Mouse (Mus musculus) intestine, postnatal 0 days (tissue): Measurements from ENCODE around the gene H2-Ke6. TPM values are rescaled to one million over a fixed set of nuclear protein-coding genes. Genes with fewer than 3 reads are reported as not detected.

ENCODE experiments used
- ATAC-seq: fragments of 200-750 bp; cut with Nextera tagmentation; 2 replicates; pipeline ENCODE4 v1.8.0; 2017; ENCODE audit warnings: mild to moderate bottlenecking, moderate TSS enrichment, moderate library complexity
- H3K27ac ChIP-seq: fragments of 300-500 bp; sonication (generic); 2 replicates; pipeline ENCODE4 v1.5.1; 2014; ENCODE audit warnings: mild to moderate bottlenecking, low read depth, low read length, moderate library complexity
- H3K27me3 ChIP-seq: fragments of 300-500 bp; sonication (generic); replicated peaks from 2 replicates; pipeline ENCODE4 v1.6.1; 2014; ENCODE audit warnings: low read length, mixed read lengths; ENCODE audit not compliant: control insufficient read depth, insufficient read depth
- H3K36me3 ChIP-seq: fragments of 300-500 bp; sonication (generic); 2 replicates; pipeline ENCODE4 v1.6.1; 2014; ENCODE audit warnings: mild to moderate bottlenecking, moderate library complexity; ENCODE audit not compliant: control insufficient read depth, insufficient read depth
- H3K4me1 ChIP-seq: fragments of 300-500 bp; sonication (generic); replicated peaks from 2 replicates; pipeline ENCODE4 v1.6.1; 2014; ENCODE audit warnings: antibody characterized with exemption, low read length, mixed read lengths; ENCODE audit not compliant: control insufficient read depth, insufficient read depth
- H3K4me2 ChIP-seq: fragments of 300-500 bp; sonication (generic); replicated peaks from 2 replicates; pipeline ENCODE4 v1.6.1; 2014; ENCODE audit warnings: low read depth, mild to moderate bottlenecking, moderate library complexity
- H3K4me3 ChIP-seq: fragments of 300-500 bp; sonication (generic); 2 replicates; pipeline ENCODE4 v1.5.1; 2014; ENCODE audit warnings: low read depth, low read length
- H3K9ac ChIP-seq: fragments of 300-500 bp; sonication (generic); 2 replicates; pipeline ENCODE4 v1.6.1; 2014; ENCODE audit warnings: mild to moderate bottlenecking, low read depth, low read length
- H3K9me3 ChIP-seq: fragments of 300-500 bp; sonication (generic); 2 replicates; pipeline ENCODE4 v1.6.1; 2016; ENCODE audit warnings: mixed run types; ENCODE audit not compliant: control insufficient read depth
- CTCF ChIP-seq: sonication (generic); IDR thresholded peaks from 2 replicates; pipeline ENCODE4 v1.5.1; 2016; ENCODE audit warnings: low read depth, mild to moderate bottlenecking, control low read depth, antibody characterized with exemption, moderate library complexity
- whole genome bisulfite sequencing: fragments of 180-500 bp; shearing (Covaris S2); extraction: QIAGEN DNeasy Blood & Tissue Kit; methylation state at CpG from one replicate; pipeline ENCODE4 v1.1.7; 2014; 5-methylcytosine and 5-hydroxymethylcytosine counted together
- microRNA counts: library from miRNA; unstranded; fragments of <30 nt; microRNA quantifications from one replicate; lab custom pipeline; 2016
- microRNA-seq: library from miRNA; unstranded; fragments of <30 nt; microRNA quantifications from one replicate; pipeline ENCODE4, GENCODE M21; 2016
- polyA plus RNA-seq: library from polyadenylated mRNA; unstranded; fragments of >200 nt; fragmentation: Nextera tagmentation; extraction: Ambion mirVana; gene quantifications from 2 replicates; pipeline ENCODE4 v1.2.1, GENCODE M21; 2015

The H2-Ke6 gene
- polyA plus RNA-seq, 1 experiment from 2014 or later: 59.8 TPM

DNA sequence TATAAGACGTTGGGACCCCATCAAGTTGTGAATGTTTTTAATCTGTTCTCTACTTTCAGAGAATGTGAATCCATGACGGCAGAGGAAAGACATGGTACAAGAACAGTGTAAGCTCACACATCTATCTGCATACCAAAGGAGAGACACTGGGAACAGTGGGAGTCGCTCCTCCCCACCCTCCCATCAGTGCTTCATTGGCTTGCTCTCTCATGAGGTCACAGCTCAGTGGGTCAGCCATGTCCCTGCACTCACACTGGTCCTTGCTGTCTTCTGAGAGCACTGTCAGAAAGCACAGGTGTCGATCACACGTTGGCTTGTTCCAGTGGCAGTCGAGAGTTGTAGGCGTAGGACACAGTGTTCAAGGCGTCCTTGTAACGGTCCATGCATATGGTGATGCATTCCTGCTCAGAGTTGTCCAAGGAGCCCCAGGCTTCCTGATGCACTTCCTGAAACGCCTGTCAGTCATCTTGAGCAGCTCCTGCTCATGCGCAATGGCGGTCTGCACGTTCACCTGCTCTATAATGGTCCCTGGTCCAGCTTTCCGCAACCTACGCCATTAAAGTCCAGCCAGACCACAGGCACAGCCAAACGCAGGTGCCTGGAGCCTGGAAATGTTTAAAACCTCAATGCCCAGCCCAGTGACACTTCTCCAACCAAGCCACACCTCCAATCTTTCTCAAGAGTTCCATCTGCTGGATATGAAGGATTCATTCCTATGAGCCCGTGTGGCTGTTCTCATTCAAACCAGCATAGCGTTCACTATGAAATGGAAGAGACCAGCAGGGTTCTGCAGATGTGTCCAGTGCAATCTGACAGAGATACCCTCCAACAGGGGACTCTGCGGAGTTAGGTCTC, 47.5 kb downstream of the H2-Ke6 start:
- no peaks in the 10 kb centered on the region; the same call in 1 of the 2 replicates for H3K4me1 ChIP-seq
- H3K27ac ChIP-seq: no peak overlapping the region; the same call in 1 of the 2 replicates
- no peaks in the 10 kb centered on the region for H3K27me3 ChIP-seq
- 75% methylated on average over 19 of the region's 19 CpGs for WGBS
- peak overlapping the region; percentile 73; the same call in 1 of the 2 replicates for H3K4me2 ChIP-seq
- ATAC-seq: no peak
- TF ChIP-seq CTCF: no peak
- no peaks in the 10 kb centered on the region for H3K36me3 ChIP-seq
- no peak overlapping the region for H3K9ac ChIP-seq
- no peaks in the 10 kb centered on the region for H3K9me3 ChIP-seq
- no peak overlapping the region for H3K4me3 ChIP-seq

DNA sequence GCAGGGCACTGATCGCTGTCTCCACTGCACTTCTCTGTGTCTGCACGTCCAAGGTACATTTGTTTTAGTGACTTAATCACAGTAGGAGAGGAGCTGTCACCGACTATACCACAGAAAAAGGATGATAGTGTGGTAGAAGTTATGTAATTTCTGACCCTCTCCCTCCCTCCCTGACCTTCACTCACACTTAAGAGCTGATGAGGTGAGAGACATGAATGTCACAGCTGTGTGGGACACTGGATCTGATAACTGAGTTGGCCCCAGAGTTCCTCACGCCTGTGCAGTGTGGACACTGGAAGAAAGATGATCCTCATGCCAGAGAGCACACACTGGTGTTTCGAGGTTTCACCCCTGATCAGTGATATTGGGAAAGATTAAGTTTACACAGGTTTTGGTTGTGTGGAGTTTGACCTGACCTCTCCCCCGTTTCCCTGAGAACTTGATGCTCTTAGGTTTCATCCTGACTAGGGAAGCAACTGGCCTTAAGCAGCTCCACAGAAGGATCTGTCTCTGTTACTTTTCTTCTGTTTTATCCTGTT, 48.3 kb downstream of the H2-Ke6 start:
- H3K4me1 ChIP-seq: no peaks in the 10 kb centered on the region; the same call in 1 of the 2 replicates
- 58% methylated on average over 6 of the region's 6 CpGs for WGBS
- no peaks in the 10 kb centered on the region for H3K27me3 ChIP-seq
- ATAC-seq: no peak
- H3K36me3 ChIP-seq: no peaks in the 10 kb centered on the region
- no peak for TF ChIP-seq CTCF
- no peak overlapping the region for H3K9ac ChIP-seq
- no peak overlapping the region for H3K4me3 ChIP-seq
- H3K27ac ChIP-seq: peak overlapping the region; percentile 82
- no peaks in the 10 kb centered on the region for H3K9me3 ChIP-seq
- H3K4me2 ChIP-seq: peak overlapping the region; percentile 87; the same call in 1 of the 2 replicates

DNA sequence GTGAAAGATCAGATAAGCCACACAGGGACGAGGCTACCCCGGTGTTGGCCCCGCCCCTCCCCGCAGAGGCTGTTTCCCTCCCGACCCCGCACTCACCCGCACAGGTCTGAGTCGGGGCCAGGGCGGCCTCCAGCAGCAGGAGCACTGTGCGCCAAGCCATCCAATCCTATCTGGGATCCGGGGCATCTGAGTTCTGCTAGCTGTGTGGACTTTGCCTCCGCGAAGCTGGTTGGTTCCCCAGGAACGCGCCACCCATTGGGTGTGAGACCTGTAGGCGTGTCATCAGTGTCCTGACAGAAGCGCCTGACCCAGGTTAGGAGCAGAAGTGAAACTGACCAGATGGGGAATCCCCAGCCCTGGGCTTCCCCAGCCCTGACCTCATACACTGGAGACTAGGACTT, 49.2 kb downstream of the H2-Ke6 start:
- TF ChIP-seq CTCF: no peak
- Histone ChIP-seq H3K9ac (peak overlapping the region; percentile 41), H3K9me3 (no peaks in the 10 kb centered on the region), H3K27ac (peak overlapping the region; percentile 82), H3K27me3 (no peaks in the 10 kb centered on the region), H3K4me1 (no peaks in the 10 kb centered on the region; the same call in 1 of the 2 replicates), H3K4me3 (peak overlapping the region; percentile 52), H3K36me3 (no peaks in the 10 kb centered on the region), H3K4me2 (peak overlapping the region; percentile 87)
- peak; percentile 95 for ATAC-seq
- under 1% methylated on average over 15 of the region's 17 CpGs for WGBS

DNA sequence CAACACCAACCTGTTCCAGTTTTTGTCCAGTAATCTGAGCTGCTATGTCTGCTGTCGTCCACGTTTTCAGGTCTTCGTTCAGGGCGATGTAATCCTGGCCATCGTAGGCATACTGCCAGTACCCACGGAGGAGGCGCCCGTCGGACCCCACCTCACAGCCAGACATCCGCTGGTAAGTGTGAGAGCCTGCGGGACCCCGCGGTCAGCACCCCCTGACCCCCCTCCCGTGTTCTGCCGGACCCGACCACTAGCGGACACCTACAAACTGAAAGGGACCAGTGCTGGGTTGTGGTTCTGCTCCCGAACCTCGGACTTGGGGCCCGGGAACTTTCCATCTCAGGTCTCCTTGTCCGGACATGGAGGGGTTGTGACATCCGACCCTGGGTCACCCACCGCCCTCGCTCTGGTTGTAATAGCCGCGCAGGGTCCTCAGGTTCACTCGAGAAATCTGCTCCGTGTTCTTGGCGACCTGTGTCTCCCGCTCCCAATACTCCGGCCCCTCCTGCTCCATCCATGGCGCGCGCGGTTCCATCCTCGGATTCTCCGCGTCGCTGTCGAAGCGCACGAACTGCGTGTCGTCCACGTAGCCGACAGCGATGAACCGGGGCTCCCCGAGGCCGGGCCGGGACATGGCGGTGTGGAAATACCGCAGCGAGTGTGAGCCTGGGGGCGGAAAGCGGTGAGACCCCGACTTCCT, 49.9 kb downstream of the H2-Ke6 start:
- TF ChIP-seq CTCF: no peak
- Histone ChIP-seq H3K27me3 (no peaks in the 10 kb centered on the region), H3K9ac (peak overlapping the region; percentile 41), H3K9me3 (no peaks in the 10 kb centered on the region), H3K4me1 (no peaks in the 10 kb centered on the region; the same call in 1 of the 2 replicates), H3K27ac (peak overlapping the region; percentile 54; the same call in 1 of the 2 replicates), H3K4me2 (peak overlapping the region; percentile 87), H3K4me3 (peak overlapping the region; percentile 52), H3K36me3 (no peaks in the 10 kb centered on the region)
- no peak for ATAC-seq
- 1% methylated on average over 57 of the region's 57 CpGs for WGBS

MicroRNA genes within 50 kb of the gene (microRNA counts, 519-probe panel; counts per million panel counts)
- microRNA mmu-miR-219 (lab: Ali Mortazavi, UCI): not detected

Small RNA genes lying within 50 kb of the gene (microRNA-seq; reads per million reads assigned to microRNA genes)
- gene Mir219a-1 (not detected), gene Mir219c (not detected)

Other genes with a start within 250 kb of the H2-Ke6 start
- 26.7 and 33.5 TPM in 2 replicates for gene Angptl4, start 246.2 kb downstream of the H2-Ke6 start, polyA plus RNA-seq
- 14.8 and 14.9 TPM in 2 replicates for gene Kank3, start 217.5 kb downstream of the H2-Ke6 start, polyA plus RNA-seq
- 831 and 858 TPM in 2 replicates for gene Rps28, start 203.5 kb downstream of the H2-Ke6 start, polyA plus RNA-seq
- gene Ndufa7, start 203.5 kb downstream of the H2-Ke6 start, polyA plus RNA-seq: 503 and 513 TPM in 2 replicates
- gene Cd320, start 185.0 kb downstream of the H2-Ke6 start, polyA plus RNA-seq: 16.8 and 17.6 TPM in 2 replicates
- gene Gm7029, start 154.2 kb downstream of the H2-Ke6 start, polyA plus RNA-seq: not detected in 2 replicates
- 1.7 and 1.9 TPM in 2 replicates for gene Kifc1, start 137.4 kb downstream of the H2-Ke6 start, polyA plus RNA-seq
- gene Platr17, start 122.9 kb downstream of the H2-Ke6 start, polyA plus RNA-seq: 0.25 and 0.31 TPM in 2 replicates
- 20.6 and 22.6 TPM in 2 replicates for gene Daxx, start 118.6 kb downstream of the H2-Ke6 start, polyA plus RNA-seq
- gene Tapbp, start 112.2 kb downstream of the H2-Ke6 start, polyA plus RNA-seq: 102 and 110 TPM in 2 replicates
- gene Zbtb22, start 112.2 kb downstream of the H2-Ke6 start, polyA plus RNA-seq: 11.1 and 12.9 TPM in 2 replicates
- gene Rgl2, start 98.5 kb downstream of the H2-Ke6 start, polyA plus RNA-seq: 10.8 and 11.6 TPM in 2 replicates
- 111 and 116 TPM in 2 replicates for gene Pfdn6, start 87.7 kb downstream of the H2-Ke6 start, polyA plus RNA-seq
- gene Wdr46, start 87.4 kb downstream of the H2-Ke6 start, polyA plus RNA-seq: 10.6 and 11.2 TPM in 2 replicates
- 14.0 and 15.0 TPM in 2 replicates for gene B3galt4, start 76.6 kb downstream of the H2-Ke6 start, polyA plus RNA-seq
- gene Vps52, start 72.2 kb downstream of the H2-Ke6 start, polyA plus RNA-seq: 23.5 and 25.5 TPM in 2 replicates
- 1,060 and 1,067 TPM in 2 replicates for gene Rps18, start 72.1 kb downstream of the H2-Ke6 start, polyA plus RNA-seq
- gene H2-K1, start 27.7 kb downstream of the H2-Ke6 start, polyA plus RNA-seq: 896 and 933 TPM in 2 replicates
- 9.1 and 10.1 TPM in 2 replicates for gene Ring1, start 3.4 kb downstream of the H2-Ke6 start, polyA plus RNA-seq
- gene Slc39a7, start 3.6 kb upstream of the H2-Ke6 start, polyA plus RNA-seq: 99.1 and 99.5 TPM in 2 replicates
- gene Rxrb, start 3.8 kb upstream of the H2-Ke6 start, polyA plus RNA-seq: 19.5 and 22.1 TPM in 2 replicates
- 0.13 and 0.21 TPM in 2 replicates for gene Col11a2, start 11.4 kb upstream of the H2-Ke6 start, polyA plus RNA-seq
- 0.25 and 0.90 TPM in 2 replicates for gene H2-Oa, start 64.3 kb upstream of the H2-Ke6 start, polyA plus RNA-seq
- gene H2-DMa, start 91.5 kb upstream of the H2-Ke6 start, polyA plus RNA-seq: 15.2 and 16.7 TPM in 2 replicates
- gene Brd2, start 94.6 kb upstream of the H2-Ke6 start, polyA plus RNA-seq: 51.8 and 60.0 TPM in 2 replicates
- gene H2-DMb2, start 115.2 kb upstream of the H2-Ke6 start, polyA plus RNA-seq: 0.97 and 0.98 TPM in 2 replicates
- 5.1 and 6.4 TPM in 2 replicates for gene H2-DMb1, start 125.0 kb upstream of the H2-Ke6 start, polyA plus RNA-seq
- gene Tap1, start 159.5 kb upstream of the H2-Ke6 start, polyA plus RNA-seq: 14.1 and 15.0 TPM in 2 replicates
- 36.8 and 37.7 TPM in 2 replicates for gene Psmb9, start 159.7 kb upstream of the H2-Ke6 start, polyA plus RNA-seq
- gene Psmb8, start 169.7 kb upstream of the H2-Ke6 start, polyA plus RNA-seq: 82.4 and 86.4 TPM in 2 replicates
- 11.2 and 13.0 TPM in 2 replicates for gene Tap2, start 175.5 kb upstream of the H2-Ke6 start, polyA plus RNA-seq
- 0.17 and 0.30 TPM in 2 replicates for gene H2-Ob, start 210.8 kb upstream of the H2-Ke6 start, polyA plus RNA-seq
- gene H2-Ab1, start 229.6 kb upstream of the H2-Ke6 start, polyA plus RNA-seq: 53.8 and 53.9 TPM in 2 replicates